Mouse (Mus musculus): ENCODE results near the gene Lor. TPM values are rescaled to one million over a fixed set of nuclear protein-coding genes. Genes with fewer than 3 reads are reported as not detected.

The Lor gene
- polyA plus RNA-seq (2015; fragmentation: Nextera tagmentation; extraction: Ambion mirVana) = 0.13 and 0.14 TPM in 2 replicates

- H3K9ac ChIP-seq = no peak within 1 kb of the TSS
- H3K4me3 ChIP-seq (replicated peaks) = no peak within 1 kb of the TSS
- peaks cover 65% of the 10 kb centered on the region for H3K27me3 ChIP-seq
- ATAC-seq (ENCODE audit: low read depth) = no peak
- H3K9me3 ChIP-seq (replicated peaks) = no peaks in the 10 kb centered on the region
- no peak for DNase-seq
- H3K36me3 ChIP-seq = no peaks in the 10 kb centered on the region
- peaks cover 6% of the 10 kb centered on the region; the same call in 1 of the 2 replicates for H3K4me1 ChIP-seq (replicated peaks)
- WGBS (ENCODE audit: insufficient replicate concordance) = 61% methylated on average over 2 of the region's 2 CpGs
- no peak within 1 kb of the TSS for H3K4me2 ChIP-seq
- H3K27ac ChIP-seq = no peak within 1 kb of the TSS
Measured at GRCm38 (mm10) chr3:92083042-92083441, at the start of gene Lor. TSS of gene Lor (minus strand) at chr3:92083142.

- Histone ChIP-seq H3K9ac (no peak within 1 kb of the TSS), H3K27me3 (no peaks in the 10 kb centered on the region), H3K4me2 (no peak within 1 kb of the TSS), H3K4me3 (replicated peaks) (no peak within 1 kb of the TSS), H3K4me1 (replicated peaks) (no peaks in the 10 kb centered on the region), H3K9me3 (replicated peaks) (no peaks in the 10 kb centered on the region), H3K27ac (no peak within 1 kb of the TSS), H3K36me3 (no peaks in the 10 kb centered on the region)
- 61% methylated on average over 5 of the region's 5 CpGs for WGBS (ENCODE audit: insufficient replicate concordance)
- ATAC-seq (ENCODE audit: low read depth) (no peak), DNase-seq (no peak)
Measured at GRCm38 (mm10) chr3:92123847-92124246, 40.9 kb upstream of the Lor start, which contains the start of gene Prr9. TSS of gene Prr9 (minus strand) at chr3:92123947.

GRCm38 (mm10) chr3:92120902-92121301 lies 38.0 kb upstream of the Lor start:
- DNase-seq (no peak), ATAC-seq (ENCODE audit: low read depth) (no peak)
- no peaks in the 10 kb centered on the region for H3K9me3 ChIP-seq (replicated peaks)
- no peaks in the 10 kb centered on the region for H3K4me1 ChIP-seq (replicated peaks)
- no peak overlapping the region for H3K4me3 ChIP-seq (replicated peaks)
- H3K27ac ChIP-seq = no peak overlapping the region
- no peaks in the 10 kb centered on the region for H3K36me3 ChIP-seq
- WGBS (ENCODE audit: insufficient replicate concordance) = 75% methylated on average over 3 of the region's 3 CpGs
- no peaks in the 10 kb centered on the region for H3K27me3 ChIP-seq
- H3K4me2 ChIP-seq = no peak overlapping the region
- no peak overlapping the region for H3K9ac ChIP-seq

- Histone ChIP-seq H3K27ac (no peak overlapping the region), H3K4me1 (replicated peaks) (no peaks in the 10 kb centered on the region), H3K9ac (no peak overlapping the region), H3K4me2 (no peak overlapping the region), H3K4me3 (replicated peaks) (no peak overlapping the region), H3K9me3 (replicated peaks) (no peaks in the 10 kb centered on the region), H3K27me3 (no peaks in the 10 kb centered on the region), H3K36me3 (no peaks in the 10 kb centered on the region)
- 17% methylated on average over 3 of the region's 3 CpGs for WGBS (ENCODE audit: insufficient replicate concordance)
- DNase-seq (no peak), ATAC-seq (ENCODE audit: low read depth) (no peak)
Measured at GRCm38 (mm10) chr3:92117930-92118329, 35.0 kb upstream of the Lor start.

GRCm38 (mm10) chr3:92111526-92111925 lies 28.6 kb upstream of the Lor start:
- Histone ChIP-seq H3K27me3 (no peaks in the 10 kb centered on the region), H3K9me3 (replicated peaks) (no peaks in the 10 kb centered on the region), H3K9ac (no peak overlapping the region), H3K4me3 (replicated peaks) (no peak overlapping the region), H3K36me3 (no peaks in the 10 kb centered on the region), H3K4me2 (no peak overlapping the region), H3K4me1 (replicated peaks) (no peaks in the 10 kb centered on the region), H3K27ac (no peak overlapping the region)
- DNase-seq (no peak), ATAC-seq (ENCODE audit: low read depth) (no peak)

GRCm38 (mm10) chr3:92110790-92111189 lies 27.8 kb upstream of the Lor start:
- H3K36me3 ChIP-seq = no peaks in the 10 kb centered on the region
- H3K9ac ChIP-seq = no peak overlapping the region
- H3K27ac ChIP-seq = no peak overlapping the region
- ATAC-seq (ENCODE audit: low read depth) (no peak), DNase-seq (no peak)
- H3K9me3 ChIP-seq (replicated peaks) = no peaks in the 10 kb centered on the region
- H3K27me3 ChIP-seq = no peaks in the 10 kb centered on the region
- no peak overlapping the region for H3K4me2 ChIP-seq
- no peaks in the 10 kb centered on the region for H3K4me1 ChIP-seq (replicated peaks)
- H3K4me3 ChIP-seq (replicated peaks) = no peak overlapping the region

GRCm38 (mm10) chr3:92106582-92106981 lies 23.6 kb upstream of the Lor start:
- no peaks in the 10 kb centered on the region for H3K9me3 ChIP-seq (replicated peaks)
- ATAC-seq (ENCODE audit: low read depth) (no peak), DNase-seq (no peak)
- H3K4me1 ChIP-seq (replicated peaks) = no peaks in the 10 kb centered on the region
- no peak overlapping the region for H3K9ac ChIP-seq
- no peak overlapping the region for H3K4me3 ChIP-seq (replicated peaks)
- no peaks in the 10 kb centered on the region for H3K36me3 ChIP-seq
- no peaks in the 10 kb centered on the region for H3K27me3 ChIP-seq
- no peak overlapping the region for H3K27ac ChIP-seq
- H3K4me2 ChIP-seq = no peak overlapping the region
- WGBS (ENCODE audit: insufficient replicate concordance) = 13% methylated on average over 6 of the region's 6 CpGs

- ATAC-seq (ENCODE audit: low read depth) = peak; percentile 51
- H3K4me3 ChIP-seq (replicated peaks) = peak overlapping the region; percentile 59
- H3K36me3 ChIP-seq = no peaks in the 10 kb centered on the region
- H3K27ac ChIP-seq = no peak overlapping the region
- DNase-seq = no peak
- under 1% methylated on average over 68 of the region's 76 CpGs for WGBS (ENCODE audit: insufficient replicate concordance)
- peaks cover 6% of the 10 kb centered on the region; the same call in 1 of the 2 replicates for H3K4me1 ChIP-seq (replicated peaks)
- H3K9ac ChIP-seq = peak overlapping the region; percentile 47; the same call in 1 of the 2 replicates
- H3K27me3 ChIP-seq = peaks cover 65% of the 10 kb centered on the region
- peak overlapping the region; percentile 74 for H3K4me2 ChIP-seq
- H3K9me3 ChIP-seq (replicated peaks) = no peaks in the 10 kb centered on the region
Measured at GRCm38 (mm10) chr3:92081285-92081931, 1.5 kb downstream of the Lor start.

GRCm38 (mm10) chr3:92080462-92081284 lies 2.3 kb downstream of the Lor start:
- Histone ChIP-seq H3K27ac (no peak overlapping the region), H3K4me3 (replicated peaks) (peak overlapping the region; percentile 59), H3K9me3 (replicated peaks) (no peaks in the 10 kb centered on the region), H3K4me1 (replicated peaks) (peaks cover 6% of the 10 kb centered on the region; the same call in 1 of the 2 replicates), H3K9ac (peak overlapping the region; percentile 47; the same call in 1 of the 2 replicates), H3K27me3 (peaks cover 65% of the 10 kb centered on the region), H3K4me2 (peak overlapping the region; percentile 74), H3K36me3 (no peaks in the 10 kb centered on the region)
- DNase-seq (peak; percentile 18), ATAC-seq (ENCODE audit: low read depth) (peak; percentile 68; the same call in 1 of the 2 replicates)
- WGBS (ENCODE audit: insufficient replicate concordance) = under 1% methylated on average over 82 of the region's 82 CpGs

GRCm38 (mm10) chr3:92050382-92051054 lies 32.4 kb downstream of the Lor start:
- Histone ChIP-seq H3K4me3 (replicated peaks) (no peak overlapping the region), H3K27ac (no peak overlapping the region), H3K4me1 (replicated peaks) (no peaks in the 10 kb centered on the region), H3K27me3 (no peaks in the 10 kb centered on the region), H3K36me3 (no peaks in the 10 kb centered on the region), H3K9ac (no peak overlapping the region), H3K4me2 (no peak overlapping the region), H3K9me3 (replicated peaks) (no peaks in the 10 kb centered on the region)
- 46% methylated on average over 6 of the region's 6 CpGs for WGBS (ENCODE audit: insufficient replicate concordance)
- DNase-seq (no peak), ATAC-seq (ENCODE audit: low read depth) (no peak)

GRCm38 (mm10) chr3:92033892-92034291 lies 49.0 kb downstream of the Lor start:
- DNase-seq (no peak), ATAC-seq (ENCODE audit: low read depth) (no peak)
- H3K4me3 ChIP-seq (replicated peaks) = no peak overlapping the region
- H3K4me1 ChIP-seq (replicated peaks) = no peaks in the 10 kb centered on the region
- no peak overlapping the region for H3K4me2 ChIP-seq
- H3K36me3 ChIP-seq = no peaks in the 10 kb centered on the region
- H3K27me3 ChIP-seq = no peaks in the 10 kb centered on the region
- no peak overlapping the region for H3K9ac ChIP-seq
- no peak overlapping the region for H3K27ac ChIP-seq
- H3K9me3 ChIP-seq (replicated peaks) = no peaks in the 10 kb centered on the region
- 35% methylated on average over 1 of the region's 1 CpGs for WGBS (ENCODE audit: insufficient replicate concordance)

Data from liver, embryonic 13.5 days (tissue).